Mouse (Mus musculus) ZHBTc4 (cell line): ENCODE results near the gene Gm15517.
"Not testable (repeated sequence)": the region's sequence is repeated elsewhere in the genome, so short reads cannot be mapped to it uniquely, and the experiment has no call there.

ENCODE experiments used
- DNase-seq: peaks from one replicate; pipeline ENCODE4 v3.0.0-alpha.2; 2011; ENCODE audit warnings: low read depth, low spot score

Gene Gm15517

GRCm38 (mm10) chr7:44261147-44261546 is at the start of gene Gm15517:
Gm15517 (plus strand) TSS chr7:44261447.
- DNase-seq = no peak

DNA sequence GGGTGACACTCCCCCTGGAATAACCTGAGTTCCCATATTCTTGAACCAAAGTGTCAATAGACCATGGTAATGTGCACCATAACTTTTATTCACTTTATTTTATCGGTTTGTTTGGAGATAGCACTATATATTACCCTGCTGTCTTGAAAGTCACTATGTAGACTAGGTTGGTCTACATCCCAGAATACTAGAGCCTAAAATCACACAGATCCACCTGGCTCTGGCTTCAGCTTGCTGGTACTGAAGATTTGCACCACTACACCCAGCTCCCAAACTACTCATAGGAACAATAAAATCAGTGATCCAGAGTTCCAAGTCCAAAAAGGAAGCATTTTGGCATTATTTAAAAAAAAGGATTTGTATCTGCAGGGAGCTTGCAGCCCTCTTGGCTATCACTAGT is 45.6 kb upstream of the Gm15517 start, which contains the start of gene Klk1b5:
Gene Klk1b5, plus strand, starts transcription at position 301 of the 400 bp plus-strand sequence.
- DNase-seq = no peak

- not testable (repeated sequence) for DNase-seq
Observed at GRCm38 (mm10) chr7:44221601-44222000, 39.6 kb upstream of the Gm15517 start.

- DNase-seq = not testable (repeated sequence)
Observed at GRCm38 (mm10) chr7:44222335-44222734, 38.9 kb upstream of the Gm15517 start.

- peak; percentile 83 for DNase-seq
Observed at GRCm38 (mm10) chr7:44225076-44225475, 36.2 kb upstream of the Gm15517 start, which contains the start of gene Klk1. Klk1 (plus strand) TSS chr7:44225360.

DNA sequence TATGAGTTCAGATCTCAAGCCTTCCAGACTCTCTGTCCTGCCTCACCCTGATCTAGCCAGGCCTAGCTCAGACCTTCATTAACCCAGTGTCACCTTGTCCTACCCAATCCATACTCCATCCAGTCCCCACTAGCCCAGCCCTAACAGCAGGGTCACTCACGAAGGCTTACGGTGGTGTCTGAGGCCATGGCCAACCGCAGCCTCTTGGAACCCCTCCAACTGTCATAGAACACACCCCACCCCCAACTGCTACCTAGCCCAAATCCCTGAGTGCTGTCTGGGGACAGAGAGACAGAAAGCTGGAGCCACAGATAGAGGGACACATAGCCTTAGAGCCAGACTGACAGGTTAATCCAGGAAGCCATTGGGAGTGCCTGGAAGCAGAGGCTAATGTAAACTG is 25.3 kb upstream of the Gm15517 start, which contains the start of gene Gm36864:
Gene Gm36864, plus strand, starts transcription at position 269 of the 400 bp plus-strand sequence.
- DNase-seq = no peak

- no peak for DNase-seq
Observed at GRCm38 (mm10) chr7:44239913-44240312, 21.3 kb upstream of the Gm15517 start.

GRCm38 (mm10) chr7:44240712-44241111 is 20.5 kb upstream of the Gm15517 start:
- DNase-seq = no peak

GRCm38 (mm10) chr7:44241163-44241562 is 20.1 kb upstream of the Gm15517 start:
- DNase-seq = no peak

GRCm38 (mm10) chr7:44244080-44244479 is 17.2 kb upstream of the Gm15517 start:
- DNase-seq = no peak

DNA sequence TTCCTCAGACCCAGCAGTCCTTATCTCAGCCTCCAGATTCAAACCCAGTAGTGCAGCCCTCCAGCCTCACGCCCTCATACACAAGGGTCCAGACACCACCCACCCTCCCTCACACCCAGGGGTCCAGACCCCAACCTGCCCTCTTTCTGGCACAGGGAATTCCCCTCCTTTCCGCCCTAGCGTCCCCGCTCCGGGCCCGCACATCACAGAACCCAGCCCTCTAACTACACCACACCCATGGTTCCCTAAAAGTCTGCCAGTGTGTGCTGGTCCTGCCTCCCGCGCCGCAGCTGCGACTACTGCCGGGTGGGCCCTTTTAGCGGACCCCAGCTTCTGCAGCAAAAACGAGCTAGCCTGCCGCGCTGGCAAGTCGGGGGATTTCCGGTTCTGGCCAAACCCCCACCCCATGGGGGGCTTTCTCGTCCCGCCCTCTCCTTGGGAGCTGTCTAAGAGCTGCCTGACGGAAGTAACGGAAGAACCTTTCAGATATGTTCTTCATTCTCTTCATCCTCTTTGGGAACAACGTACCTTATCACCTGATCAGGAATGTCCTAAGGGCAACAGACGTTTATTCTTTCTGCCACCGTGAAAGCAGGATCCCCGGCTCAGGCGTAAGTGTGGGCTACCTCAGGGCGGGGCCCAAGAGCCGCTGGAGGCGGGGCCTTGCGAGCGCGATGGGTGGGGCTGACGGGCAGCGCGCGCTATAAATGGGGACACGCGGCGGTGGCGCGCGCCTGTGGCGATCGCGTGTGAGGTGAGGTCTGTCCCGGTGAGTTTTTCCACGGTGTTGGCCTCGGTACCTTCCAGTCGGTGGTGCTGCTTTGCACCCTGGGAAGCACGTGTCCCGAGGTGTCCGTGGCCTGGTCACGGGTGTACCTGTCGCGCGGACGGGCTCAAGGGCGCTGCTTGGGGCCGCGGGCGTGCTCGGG is 14.9 kb upstream of the Gm15517 start, which contains the start of the genes 1700028J19Rik and 2410002F23Rik:
Gene 1700028J19Rik, minus strand, starts transcription at position 641 of the 929 bp plus-strand sequence.
Gene 2410002F23Rik, plus strand, starts transcription at position 668 of the 929 bp plus-strand sequence.
- peak; percentile 93 for DNase-seq

DNA sequence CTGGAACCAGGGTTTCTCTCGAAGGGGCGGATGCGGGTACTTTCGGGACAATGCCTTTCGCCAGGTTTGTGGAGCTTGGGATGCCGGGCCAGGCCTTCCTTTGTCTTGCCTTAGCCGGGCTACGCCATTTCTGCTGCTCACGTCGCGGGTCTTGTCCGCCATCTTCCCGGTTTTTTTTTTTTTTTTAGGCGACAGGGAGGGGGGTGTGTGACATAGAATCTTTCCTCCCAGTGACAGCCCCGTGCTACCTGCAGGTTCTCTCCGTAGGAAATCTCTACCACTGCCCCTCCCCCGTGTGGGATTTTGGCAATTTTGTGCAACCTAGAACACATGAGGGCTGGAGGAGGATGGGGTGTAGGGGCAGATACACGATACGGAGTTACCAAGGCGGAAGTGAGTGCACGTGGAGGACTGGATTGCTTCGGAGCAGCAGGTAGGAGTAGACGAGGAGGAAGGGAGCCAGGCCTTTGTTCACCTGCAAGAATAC is 14.2 kb upstream of the Gm15517 start:
- peak; percentile 85 for DNase-seq

- no peak for DNase-seq
Observed at GRCm38 (mm10) chr7:44247971-44248370, 13.3 kb upstream of the Gm15517 start.

DNA sequence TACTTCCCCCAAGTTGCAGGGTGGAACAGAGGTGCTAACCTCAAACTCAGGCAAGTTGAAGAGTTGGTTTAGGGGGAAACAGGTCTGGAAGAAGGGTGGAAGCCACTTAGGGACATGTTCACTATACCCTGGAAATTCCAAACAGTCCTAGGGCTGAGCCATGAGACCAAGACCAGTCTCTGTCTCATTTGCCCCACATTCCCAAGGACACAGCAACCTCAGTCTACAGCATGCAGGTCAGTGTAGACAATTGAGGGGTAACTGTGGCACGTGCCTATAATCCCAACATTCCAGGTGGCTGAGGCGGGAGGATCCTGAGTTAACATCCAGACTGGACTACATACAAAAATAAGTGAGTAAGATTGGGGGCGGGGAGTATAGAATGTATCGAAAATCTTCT is 12.0 kb upstream of the Gm15517 start:
- no peak for DNase-seq

- DNase-seq = not testable (repeated sequence)
Observed at GRCm38 (mm10) chr7:44250732-44251275, 10.4 kb upstream of the Gm15517 start.

GRCm38 (mm10) chr7:44253023-44253616 is 8.1 kb upstream of the Gm15517 start:
- DNase-seq = no peak

GRCm38 (mm10) chr7:44254930-44255329 is 6.3 kb upstream of the Gm15517 start:
- no peak for DNase-seq

GRCm38 (mm10) chr7:44257278-44257677 is 4.0 kb upstream of the Gm15517 start, which contains the start of gene Acp4:
Acp4 (minus strand) TSS chr7:44257378.
- no peak for DNase-seq

GRCm38 (mm10) chr7:44260410-44260809 is 837 bp upstream of the Gm15517 start:
- DNase-seq = no peak

DNA sequence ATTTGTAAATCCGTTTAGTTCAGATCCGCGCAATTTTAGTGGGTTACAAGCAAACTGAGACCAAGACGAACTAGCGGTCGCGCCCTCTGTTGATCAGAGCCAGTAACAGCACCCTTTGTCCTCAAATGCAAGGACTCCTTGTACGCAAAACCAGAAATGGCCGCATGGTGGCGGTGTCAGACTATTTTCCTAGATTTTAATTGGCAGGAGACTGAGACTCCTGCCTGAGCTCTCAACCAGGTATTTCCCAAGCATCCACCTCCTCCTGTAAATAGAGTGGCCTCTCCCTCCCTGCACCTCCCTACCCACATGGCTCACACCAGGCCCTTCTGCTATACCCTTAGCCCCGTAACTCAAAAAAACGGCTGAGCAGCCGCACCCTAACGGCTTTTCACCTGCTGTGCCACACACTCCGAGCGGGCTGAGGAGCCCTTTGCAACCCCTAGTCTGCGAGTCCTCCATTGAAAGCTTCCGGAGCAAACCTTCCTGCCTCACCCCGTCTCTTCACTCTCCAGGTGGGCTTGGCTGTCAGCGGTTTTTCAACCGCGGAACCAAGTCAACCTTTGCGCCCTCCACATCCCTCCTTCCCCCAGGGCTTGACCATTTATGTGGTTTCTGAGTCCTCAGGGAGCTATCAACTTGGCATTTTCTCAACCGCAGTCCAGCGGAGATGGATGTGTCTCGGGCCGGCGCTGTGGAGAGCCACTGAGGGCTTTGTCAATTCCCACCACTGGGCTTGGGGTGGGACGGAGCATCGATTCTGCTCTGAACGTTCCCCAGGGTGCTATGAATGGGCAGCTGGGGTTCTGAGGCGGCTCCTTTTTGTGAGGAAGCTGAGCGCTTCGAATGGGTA is 1.8 kb downstream of the Gm15517 start:
- peak; percentile 96 for DNase-seq

- no peak for DNase-seq
Observed at GRCm38 (mm10) chr7:44268117-44268516, 6.9 kb downstream of the Gm15517 start.
